Mouse (Mus musculus): ENCODE measurements around the gene Nalcn.
"Not testable (repeated sequence)": the region's sequence is repeated elsewhere in the genome, so short reads cannot be mapped to it uniquely, and the experiment has no call there.

Nalcn gene

GRCm38 (mm10) chr14:123626501-123627179, at the start of gene Nalcn:
TSS of gene Nalcn (minus strand) at chr14:123627144.
- DNase-seq (ENCODE audit: low spot score in 2 of 2) = no peak

- not testable (repeated sequence) for DNase-seq (ENCODE audit: low spot score in 2 of 2)
These were observed 44.1 kb upstream of the Nalcn start for GRCm38 (mm10) chr14:123671076-123671475.

DNA sequence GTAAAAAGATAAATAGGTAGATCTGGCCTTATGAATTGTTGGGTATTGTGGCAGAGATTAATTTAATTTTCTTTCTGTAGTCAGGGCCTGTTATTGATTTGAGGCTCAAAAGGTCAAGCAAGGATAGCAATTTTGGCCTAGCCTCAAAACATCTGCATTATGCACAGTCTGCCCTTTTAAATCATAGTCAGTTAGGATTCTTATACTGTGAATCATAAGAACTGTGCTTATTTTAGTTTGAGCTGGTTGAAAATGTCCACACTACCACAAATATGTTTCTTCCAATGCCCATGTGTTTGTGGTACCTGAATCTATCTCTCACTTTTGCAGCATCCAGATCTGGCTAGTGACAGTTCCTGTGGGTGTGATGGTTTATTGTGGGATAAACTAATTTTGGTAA, 37.5 kb upstream of the Nalcn start:
- DNase-seq (ENCODE audit: low spot score in 2 of 2) = no peak

- DNase-seq (ENCODE audit: low spot score in 2 of 2) = no peak
These were observed 36.3 kb upstream of the Nalcn start for GRCm38 (mm10) chr14:123663206-123663605.

GRCm38 (mm10) chr14:123662386-123662785, 35.4 kb upstream of the Nalcn start:
- no peak for DNase-seq (ENCODE audit: low spot score in 2 of 2)

DNA sequence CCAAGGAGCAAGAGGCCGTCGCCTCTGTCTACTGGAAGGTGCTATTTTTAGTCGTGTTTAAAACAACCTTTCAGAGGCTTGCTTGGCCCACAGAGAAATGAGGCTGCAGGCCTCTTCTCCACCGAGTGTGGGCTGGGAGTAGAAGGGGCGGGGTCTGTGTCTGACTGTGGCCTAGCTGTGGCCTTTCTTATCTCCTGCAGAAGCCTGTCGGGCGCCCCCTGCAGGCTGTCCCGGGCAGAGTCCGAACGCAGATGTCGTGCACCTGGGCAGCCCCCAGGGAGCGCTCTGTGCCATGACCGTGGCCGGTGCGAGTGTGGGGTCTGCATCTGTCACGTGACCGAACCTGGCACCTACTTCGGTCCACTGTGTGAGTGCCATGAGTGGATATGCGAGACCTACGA, 34.1 kb upstream of the Nalcn start:
- DNase-seq (ENCODE audit: low spot score in 2 of 2) = no peak

DNA sequence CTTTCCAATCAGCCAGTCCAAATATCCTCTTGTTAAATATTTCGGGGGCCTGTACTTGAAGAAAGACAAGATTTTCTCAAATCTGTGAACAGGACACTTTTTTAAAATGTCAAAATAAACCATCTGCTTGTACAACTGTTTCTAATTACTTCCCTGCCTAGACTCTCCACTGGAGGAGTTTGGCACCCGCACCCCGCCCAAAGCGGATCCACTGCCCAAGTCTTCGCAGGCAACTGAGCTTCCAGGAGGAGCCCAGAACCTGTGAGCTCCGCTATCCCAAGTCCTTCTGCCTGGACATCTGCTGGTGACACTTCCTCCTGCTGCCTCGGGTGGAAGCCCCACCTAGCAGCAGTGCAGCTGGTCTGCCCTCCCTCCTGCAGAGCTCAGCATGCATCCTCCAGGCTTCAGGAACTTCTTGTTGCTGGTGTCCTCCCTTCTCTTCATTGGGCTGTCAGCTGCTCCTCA, 33.0 kb upstream of the Nalcn start, which contains the start of gene Itgbl1:
TSS of gene Itgbl1 (plus strand) at position 51 of the 465 bp plus-strand sequence.
- DNase-seq (ENCODE audit: low spot score in 2 of 2) = no peak

DNA sequence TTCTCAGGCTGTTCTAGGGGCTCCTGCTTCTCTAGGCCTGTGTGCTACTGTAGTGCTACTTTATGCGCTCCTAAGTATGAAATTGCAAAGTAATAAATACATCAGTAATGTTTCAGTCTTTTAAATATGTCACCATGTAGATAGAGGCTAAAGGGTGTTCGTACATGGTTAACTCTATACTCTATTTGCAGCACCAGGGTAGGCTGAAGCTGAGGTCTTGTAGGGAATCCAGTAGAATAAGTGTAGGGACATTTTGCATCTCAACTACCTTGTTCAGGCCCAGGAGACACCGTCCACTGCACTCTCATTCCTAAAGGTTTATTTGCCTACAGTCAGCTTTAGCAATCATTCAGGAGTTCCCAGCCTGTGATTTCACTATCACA, 227 bp upstream of the Nalcn start:
- no peak for DNase-seq (ENCODE audit: low spot score in 2 of 2)

DNA sequence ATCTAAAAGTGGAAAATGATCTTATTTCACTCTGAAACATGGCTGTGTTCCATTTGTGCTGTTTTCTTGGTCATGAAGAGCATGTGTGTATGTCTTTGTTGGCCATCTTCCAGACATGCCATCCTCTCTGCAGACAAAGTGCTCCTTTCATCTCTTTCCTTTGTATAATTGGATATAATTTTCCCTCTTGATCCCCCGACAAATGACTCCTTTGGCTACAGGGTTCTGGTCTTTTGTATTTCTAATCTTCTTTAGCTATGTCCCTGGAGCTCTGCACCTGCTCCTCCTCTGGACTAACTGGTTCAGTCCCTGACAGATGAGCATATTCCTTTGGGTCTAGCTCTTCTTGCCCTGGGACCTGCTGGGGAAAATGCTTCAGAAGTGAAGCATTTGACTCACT, 4.0 kb downstream of the Nalcn start:
- no peak for DNase-seq (ENCODE audit: low spot score in 2 of 2)

- no peak for DNase-seq (ENCODE audit: low spot score in 2 of 2)
These were observed 31.7 kb downstream of the Nalcn start for GRCm38 (mm10) chr14:123595265-123595664.

GRCm38 (mm10) chr14:123587412-123587811, 39.5 kb downstream of the Nalcn start:
- DNase-seq (ENCODE audit: low spot score in 2 of 2) = no peak

- DNase-seq (ENCODE audit: low spot score in 2 of 2) = no peak
These were observed 44.5 kb downstream of the Nalcn start for GRCm38 (mm10) chr14:123582433-123582832.

- no peak for DNase-seq (ENCODE audit: low spot score in 2 of 2)
These were observed 51.6 kb downstream of the Nalcn start for GRCm38 (mm10) chr14:123575356-123575755.

DNA sequence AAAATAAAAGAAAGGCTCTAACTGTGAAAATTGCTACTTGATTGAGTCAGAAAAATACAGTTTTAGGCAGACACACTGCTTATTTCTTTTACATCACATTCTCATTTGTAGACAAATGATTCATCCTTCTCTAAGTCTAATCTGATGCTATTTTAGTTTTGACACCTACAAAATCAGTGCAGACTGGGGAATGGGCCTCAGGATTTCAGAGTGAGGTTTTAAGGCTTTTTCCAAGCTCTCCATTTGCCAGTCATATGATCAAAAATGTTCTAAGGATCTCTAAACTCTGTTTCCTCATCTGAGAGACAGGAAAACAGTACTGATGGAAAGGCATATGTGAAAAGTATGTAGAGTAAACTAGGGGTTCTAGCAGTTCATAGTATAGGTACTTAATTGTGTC, 52.0 kb downstream of the Nalcn start:
- DNase-seq (ENCODE audit: low spot score in 2 of 2) = no peak

DNA sequence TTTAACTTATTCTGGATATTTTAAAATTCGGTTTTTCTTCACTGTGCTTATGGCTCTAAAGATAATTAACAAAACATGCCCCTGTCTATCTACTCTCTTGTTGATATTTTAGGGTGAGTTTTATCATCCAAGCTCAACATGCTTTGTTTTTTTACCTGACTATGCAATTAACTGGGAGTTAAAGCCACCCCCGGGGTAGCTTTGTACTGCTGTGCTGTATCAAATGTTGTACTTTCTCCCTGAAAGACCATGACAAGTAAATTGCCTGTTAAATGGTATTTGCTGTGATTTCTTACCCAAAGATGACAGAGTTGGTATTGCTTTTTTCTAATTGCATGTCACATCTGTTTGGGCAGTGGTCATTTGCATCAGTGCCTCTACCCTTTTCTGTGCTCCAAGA, 60.3 kb downstream of the Nalcn start:
- DNase-seq (ENCODE audit: low spot score in 2 of 2) = no peak

DNA sequence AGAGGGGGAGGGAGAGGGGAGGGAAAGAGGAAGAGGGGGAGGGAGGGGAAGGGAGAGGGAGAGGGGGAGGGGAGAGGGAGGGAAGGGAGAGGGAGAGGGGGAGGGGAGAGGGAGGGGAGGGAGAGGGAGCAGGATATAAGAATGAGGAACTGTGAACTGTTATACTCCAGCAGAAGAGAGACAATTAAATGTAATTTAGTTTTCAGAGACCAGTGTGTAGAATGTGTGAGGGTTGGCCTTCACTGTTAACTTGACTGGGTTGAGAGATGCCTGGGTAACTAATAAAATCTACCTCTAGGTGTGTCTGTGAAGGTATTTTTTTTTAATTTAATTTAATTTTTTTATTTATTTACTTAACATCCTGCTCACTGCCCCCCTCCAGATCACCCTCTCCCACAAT, 71.4 kb downstream of the Nalcn start:
- DNase-seq (ENCODE audit: low spot score in 2 of 2) = no peak

DNA sequence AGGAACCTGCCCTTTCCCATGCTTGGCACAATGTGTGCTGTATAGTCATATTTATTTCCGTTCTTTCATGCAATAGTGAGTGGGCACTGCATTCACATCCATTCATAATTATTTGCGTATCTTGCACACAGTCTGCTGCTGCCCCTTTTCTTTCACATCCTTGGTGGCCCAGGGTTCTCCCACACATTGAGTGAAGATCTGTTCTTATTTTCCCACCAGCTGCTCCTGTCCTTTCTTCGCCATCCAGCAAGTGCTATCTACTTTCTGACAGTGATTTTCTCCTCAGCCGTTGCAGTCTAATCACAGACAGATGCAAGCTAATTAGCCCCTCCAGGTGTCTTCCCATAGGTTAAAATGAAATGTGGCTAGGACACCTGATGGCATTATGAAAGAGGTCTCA, 72.0 kb downstream of the Nalcn start:
- DNase-seq (ENCODE audit: low spot score in 2 of 2) = no peak

GRCm38 (mm10) chr14:123542362-123542761, 84.6 kb downstream of the Nalcn start:
- DNase-seq (ENCODE audit: low spot score in 2 of 2) = no peak

- no peak for DNase-seq (ENCODE audit: low spot score in 2 of 2)
These were observed 91.3 kb downstream of the Nalcn start for GRCm38 (mm10) chr14:123535636-123536035.

DNA sequence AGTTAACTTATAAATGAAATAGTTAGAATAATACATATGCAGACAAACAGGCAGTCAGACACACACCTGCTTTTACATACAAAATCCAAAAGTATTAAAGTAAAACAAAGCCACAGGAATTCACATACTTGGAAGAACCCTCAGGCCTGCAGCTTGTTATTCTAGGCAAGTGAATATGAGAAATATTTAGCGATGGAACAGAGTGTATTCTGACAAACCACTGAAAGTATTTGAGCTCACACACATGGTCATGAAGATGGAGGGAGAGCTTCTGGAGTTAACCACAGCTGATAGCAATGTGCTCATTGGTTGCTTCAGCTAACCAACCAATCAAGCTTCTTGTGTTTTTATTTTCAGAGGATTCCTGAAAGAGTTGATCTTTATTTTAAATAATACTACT, 93.9 kb downstream of the Nalcn start:
- no peak for DNase-seq (ENCODE audit: low spot score in 2 of 2)

DNA sequence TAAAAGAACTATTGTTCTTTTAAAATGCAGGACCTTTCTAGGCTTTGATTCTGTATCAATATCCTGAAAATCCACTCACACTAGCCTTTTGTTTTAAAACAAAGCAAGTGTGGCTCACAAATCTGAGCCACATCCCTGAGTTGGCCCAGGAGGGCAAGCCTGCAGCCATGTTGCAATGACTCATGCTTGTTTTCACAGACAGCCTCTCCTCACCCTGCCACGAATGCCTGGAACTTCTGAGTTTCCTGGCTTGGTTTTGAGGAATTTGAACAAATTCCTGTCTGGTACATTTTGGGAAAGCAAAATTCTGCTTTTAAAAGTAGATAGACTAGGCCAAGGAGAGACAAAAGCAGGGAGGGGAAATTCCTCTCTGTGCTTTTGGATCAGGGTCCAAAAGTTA, 95.7 kb downstream of the Nalcn start:
- no peak for DNase-seq (ENCODE audit: low spot score in 2 of 2)

DNA sequence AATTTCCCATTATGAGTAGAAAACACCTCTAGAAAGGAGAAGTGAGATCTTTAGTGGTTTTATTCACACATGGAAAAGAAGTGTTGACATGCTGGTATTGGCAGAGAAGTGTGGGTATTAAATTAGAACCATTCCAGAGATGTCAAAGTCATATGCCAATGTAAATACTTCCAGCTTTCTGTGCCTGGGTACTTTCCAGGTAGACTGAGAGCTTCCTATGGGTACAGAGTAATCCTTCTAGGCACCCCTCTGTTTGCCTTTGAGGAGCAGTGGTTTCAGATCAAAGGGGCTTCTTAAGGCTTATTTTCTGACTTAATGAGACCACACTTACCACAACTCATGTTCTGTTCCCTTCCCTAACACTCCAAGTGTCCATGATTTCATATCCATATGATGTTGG, 97.8 kb downstream of the Nalcn start:
- no peak for DNase-seq (ENCODE audit: low spot score in 2 of 2)

- no peak for DNase-seq (ENCODE audit: low spot score in 2 of 2)
These were observed 113.4 kb downstream of the Nalcn start for GRCm38 (mm10) chr14:123513376-123514141.
